ENCODE assay signal across 9 mouse cellular contexts in genomic region chr7:143583956-143584355, GRCm38 (mm10). TPM values are rescaled to one million over a fixed set of nuclear protein-coding genes. Genes with fewer than 3 reads are reported as not detected.
DNase-seq lines count a peak whose midpoint lies in the region; ATAC-seq and TF ChIP-seq lines count a peak whose summit lies in the region.
"Had no signal": no experiment of that assay in that cellular context is flagged by ENCODE, and none has a peak within 500 bp of the region (broad histone marks: within the 10 kb centered on the region; RNA-seq: fewer than 3 reads in every experiment).

No protein-coding gene starts in this region.

- H3K9me3 ChIP-seq in midbrain, embryonic 10.5 days (replicated peaks) = no peaks in the 10 kb centered on the region
- H3K9me3 ChIP-seq in midbrain, embryonic 16.5 days (replicated peaks; ENCODE audit: control insufficient read depth, low read length, poor library complexity, severe bottlenecking) = no peaks in the 10 kb centered on the region
- H3K9me3 ChIP-seq in hindbrain, postnatal 0 days (ENCODE audit: low read length) = no peaks in the 10 kb centered on the region
- no peaks in the 10 kb centered on the region for H3K9me3 ChIP-seq in liver, embryonic 11.5 days (ENCODE audit: control insufficient read depth, low read length)
- H3K9me3 ChIP-seq: heart, embryonic 13.5 days had no signal

- no peak for ATAC-seq in midbrain, embryonic 16.5 days
- ATAC-seq in hindbrain, postnatal 0 days = no peak
- ATAC-seq in liver, embryonic 11.5 days (replicated peaks; ENCODE audit: low FRiP score) = no peak; the same call in 1 of the 2 replicates

- H3K4me3 ChIP-seq in midbrain, embryonic 10.5 days = no peak overlapping the region
- H3K4me3 ChIP-seq in midbrain, embryonic 16.5 days (ENCODE audit: low read depth, low read length) = no peak overlapping the region
- no peak overlapping the region for H3K4me3 ChIP-seq in cortical plate, adult 2 months (ENCODE audit: insufficient read depth, low read length)
- no peak overlapping the region for H3K4me3 ChIP-seq in hindbrain, postnatal 0 days (ENCODE audit: low read length)
- H3K4me3 ChIP-seq in liver, embryonic 11.5 days (ENCODE audit: low read depth, low read length) = no peak overlapping the region
- H3K4me3 ChIP-seq: heart, embryonic 13.5 days had no signal

- H3K36me3 ChIP-seq in midbrain, embryonic 10.5 days = peaks cover 100% of the 10 kb centered on the region
- H3K36me3 ChIP-seq in midbrain, embryonic 16.5 days (ENCODE audit: control insufficient read depth, insufficient read depth, low read length) = peaks cover 37% of the 10 kb centered on the region
- H3K36me3 ChIP-seq in hindbrain, postnatal 0 days (ENCODE audit: insufficient read depth, low read length) = peaks cover 73% of the 10 kb centered on the region
- peaks cover 70% of the 10 kb centered on the region for H3K36me3 ChIP-seq in liver, embryonic 11.5 days (ENCODE audit: control insufficient read depth, insufficient read depth, low read length)

- H3K27me3 ChIP-seq in midbrain, embryonic 10.5 days (ENCODE audit: low read depth, poor library complexity, severe bottlenecking) = no peaks in the 10 kb centered on the region
- H3K27me3 ChIP-seq in midbrain, embryonic 16.5 days (ENCODE audit: control insufficient read depth, insufficient read depth, low read depth, low read length) = no peaks in the 10 kb centered on the region
- H3K27me3 ChIP-seq in hindbrain, postnatal 0 days (ENCODE audit: insufficient read depth, low read length) = no peaks in the 10 kb centered on the region
- no peaks in the 10 kb centered on the region for H3K27me3 ChIP-seq in liver, embryonic 11.5 days (replicated peaks; ENCODE audit: control insufficient read depth, insufficient read depth, low read length)
- H3K27me3 ChIP-seq: heart, embryonic 13.5 days had no signal

- no peak for TF ChIP-seq POLR2A in cortical plate, adult 2 months (IDR thresholded peaks at IDR 0.05; ENCODE audit: extremely low read depth, insufficient read depth, low read length)

- H3K4me2 ChIP-seq in midbrain, embryonic 16.5 days (ENCODE audit: low read length) = no peak overlapping the region
- no peak overlapping the region for H3K4me2 ChIP-seq in hindbrain, postnatal 0 days (ENCODE audit: low read depth, low read length)
- H3K4me2 ChIP-seq in liver, embryonic 11.5 days = no peak overlapping the region
- H3K4me2 ChIP-seq: heart, embryonic 13.5 days had no signal

- no peak overlapping the region for H3K9ac ChIP-seq in midbrain, embryonic 16.5 days (ENCODE audit: low read depth, low read length)
- no peak overlapping the region for H3K9ac ChIP-seq in hindbrain, postnatal 0 days (replicated peaks; ENCODE audit: low read length)
- no peak overlapping the region for H3K9ac ChIP-seq in liver, embryonic 11.5 days (ENCODE audit: low read depth, low read length)
- H3K9ac ChIP-seq: heart, embryonic 13.5 days had no signal

- peak; percentile 64 for DNase-seq in midbrain, embryonic 10.5 days (ENCODE audit: low spot score)
- DNase-seq in ZHBTc4 (ENCODE audit: low read depth, low spot score) = peak; percentile 85
- peak; percentile 70 for DNase-seq in hindbrain, postnatal 0 days (ENCODE audit: low spot score)
- DNase-seq in liver, embryonic 11.5 days (ENCODE audit: low spot score) = peak; percentile 49
- DNase-seq in retina, postnatal 1 day = peak; percentile 78
- peak; percentile 76 for DNase-seq in urinary bladder, postnatal 14 days (ENCODE audit: low spot score)

- TF ChIP-seq CTCF in cortical plate, adult 2 months (IDR thresholded peaks at IDR 0.05; ENCODE audit: extremely low read depth, insufficient read depth, low read length) = peak; percentile 73
- TF ChIP-seq CTCF in hindbrain, postnatal 0 days (IDR thresholded peaks at IDR 0.05; ENCODE audit: low read depth) = peak; percentile 84

- no peak overlapping the region for H3K27ac ChIP-seq in midbrain, embryonic 10.5 days (replicated peaks)
- H3K27ac ChIP-seq in midbrain, embryonic 16.5 days (ENCODE audit: low read length) = no peak overlapping the region
- H3K27ac ChIP-seq in cortical plate, adult 2 months (ENCODE audit: insufficient read depth, low read length) = no peak overlapping the region
- no peak overlapping the region for H3K27ac ChIP-seq in hindbrain, postnatal 0 days
- no peak overlapping the region for H3K27ac ChIP-seq in liver, embryonic 11.5 days (ENCODE audit: low read depth, low read length)
- H3K27ac ChIP-seq: heart, embryonic 13.5 days had no signal

- WGBS in midbrain, embryonic 10.5 days = 54% methylated on average over 3 of the region's 3 CpGs
- WGBS in midbrain, embryonic 16.5 days = 31% methylated on average over 3 of the region's 3 CpGs
- WGBS in hindbrain, postnatal 0 days = 35% methylated on average over 3 of the region's 3 CpGs
- WGBS in liver, embryonic 11.5 days = 41% methylated on average over 3 of the region's 3 CpGs

- H3K4me1 ChIP-seq in midbrain, embryonic 10.5 days = 0 out of 2 replicates have a peak, but pooled peaks cover 3% of the 10 kb centered on the region
- no peaks in the 10 kb centered on the region for H3K4me1 ChIP-seq in midbrain, embryonic 16.5 days (ENCODE audit: control insufficient read depth, insufficient read depth, low read length)
- no peaks in the 10 kb centered on the region for H3K4me1 ChIP-seq in cortical plate, adult 2 months (ENCODE audit: control insufficient read depth, insufficient read depth, low read length)
- no peaks in the 10 kb centered on the region for H3K4me1 ChIP-seq in hindbrain, postnatal 0 days (ENCODE audit: insufficient read depth, low read length)
- H3K4me1 ChIP-seq in liver, embryonic 11.5 days (replicated peaks; ENCODE audit: control insufficient read depth, insufficient read depth, low read length) = no peaks in the 10 kb centered on the region
- H3K4me1 ChIP-seq: heart, embryonic 13.5 days had no signal

RNA-seq across cellular contexts. Expression of gene Cars, which starts 15.9 kb away (rescaled TPM):
- 82.0 and 86.7 TPM in 2 replicates for polyA plus RNA-seq in midbrain, embryonic 10.5 days (2016; fragmentation: Nextera tagmentation; extraction: Ambion mirVana)
- polyA plus RNA-seq in midbrain, embryonic 16.5 days (2015; fragmentation: Nextera tagmentation; extraction: Ambion mirVana) = 70.5 and 78.6 TPM in 2 replicates
- 48.3 and 49.8 TPM in 2 replicates for polyA plus RNA-seq in cortical plate, adult 2 months (2012; rRNA removed)
- 32.4 and 35.4 TPM in 2 replicates for total RNA-seq in hindbrain, postnatal 0 days (2014; rRNA removed)
- 65.4 and 73.8 TPM in 2 replicates for polyA plus RNA-seq in hindbrain, postnatal 0 days (2015; fragmentation: Nextera tagmentation; extraction: Ambion mirVana)
- 100 and 107 TPM in 2 replicates for polyA plus RNA-seq in liver, embryonic 11.5 days (2014; fragmentation: Nextera tagmentation; extraction: Ambion mirVana)

RNA-seq across cellular contexts. Expression of gene Nap1l4, which starts 35.0 kb away (rescaled TPM):
- polyA plus RNA-seq in midbrain, embryonic 10.5 days (2016; fragmentation: Nextera tagmentation; extraction: Ambion mirVana) = 382 and 401 TPM in 2 replicates
- polyA plus RNA-seq in midbrain, embryonic 16.5 days (2015; fragmentation: Nextera tagmentation; extraction: Ambion mirVana) = 327 and 338 TPM in 2 replicates
- polyA plus RNA-seq in cortical plate, adult 2 months (2012; rRNA removed) = 130 TPM in 2 replicates
- total RNA-seq in hindbrain, postnatal 0 days (2014; rRNA removed) = 139 and 140 TPM in 2 replicates
- 251 and 253 TPM in 2 replicates for polyA plus RNA-seq in hindbrain, postnatal 0 days (2015; fragmentation: Nextera tagmentation; extraction: Ambion mirVana)
- polyA plus RNA-seq in liver, embryonic 11.5 days (2014; fragmentation: Nextera tagmentation; extraction: Ambion mirVana) = 133 and 139 TPM in 2 replicates

RNA-seq across cellular contexts. Expression of gene Tnfrsf26, which starts 44.6 kb away (rescaled TPM):
- polyA plus RNA-seq in midbrain, embryonic 10.5 days (2016; fragmentation: Nextera tagmentation; extraction: Ambion mirVana) = 0.29 and 0.41 TPM in 2 replicates
- 0.16 and 0.24 TPM in 2 replicates for polyA plus RNA-seq in midbrain, embryonic 16.5 days (2015; fragmentation: Nextera tagmentation; extraction: Ambion mirVana)
- polyA plus RNA-seq in cortical plate, adult 2 months (2012; rRNA removed) = 0.08 and 0.10 TPM in 2 replicates
- total RNA-seq in hindbrain, postnatal 0 days (2014; rRNA removed) = 0.47 and 0.54 TPM in 2 replicates
- polyA plus RNA-seq in hindbrain, postnatal 0 days (2015; fragmentation: Nextera tagmentation; extraction: Ambion mirVana) = 0.16 and 0.20 TPM in 2 replicates
- 0.73 and 0.92 TPM in 2 replicates for polyA plus RNA-seq in liver, embryonic 11.5 days (2014; fragmentation: Nextera tagmentation; extraction: Ambion mirVana)
